Mouse (Mus musculus): ENCODE measurements around the gene Agr3.

Agr3 gene

GRCm38 (mm10) chr12:35925402-35925801, at the start of gene Agr3:
Gene Agr3, plus strand, starts transcription at chr12:35925620.
- DNase-seq (ENCODE audit: low spot score): no peak

- DNase-seq (ENCODE audit: low spot score): no peak
These were observed 40.4 kb upstream of the Agr3 start for GRCm38 (mm10) chr12:35884892-35885558.

- DNase-seq (ENCODE audit: low spot score): no peak
These were observed 36.0 kb upstream of the Agr3 start for GRCm38 (mm10) chr12:35889383-35889782.

GRCm38 (mm10) chr12:35890756-35891155, 34.7 kb upstream of the Agr3 start:
- no peak for DNase-seq (ENCODE audit: low spot score)

GRCm38 (mm10) chr12:35894304-35894900, 31.0 kb upstream of the Agr3 start:
- peak; percentile 58 for DNase-seq (ENCODE audit: low spot score)

- no peak for DNase-seq (ENCODE audit: low spot score)
These were observed 29.3 kb upstream of the Agr3 start for GRCm38 (mm10) chr12:35895875-35896763.

GRCm38 (mm10) chr12:35896764-35897282, 28.6 kb upstream of the Agr3 start:
- no peak for DNase-seq (ENCODE audit: low spot score)

- no peak for DNase-seq (ENCODE audit: low spot score)
These were observed 14.8 kb upstream of the Agr3 start for GRCm38 (mm10) chr12:35910632-35911031.

- no peak for DNase-seq (ENCODE audit: low spot score)
These were observed 9.6 kb upstream of the Agr3 start for GRCm38 (mm10) chr12:35915813-35916212.

- DNase-seq (ENCODE audit: low spot score): no peak
These were observed 9.0 kb upstream of the Agr3 start for GRCm38 (mm10) chr12:35916467-35916866.

GRCm38 (mm10) chr12:35918031-35918430, 7.4 kb upstream of the Agr3 start:
- no peak for DNase-seq (ENCODE audit: low spot score)

GRCm38 (mm10) chr12:35927804-35928203, 2.4 kb downstream of the Agr3 start:
- DNase-seq (ENCODE audit: low spot score): no peak

- peak; percentile 18 for DNase-seq (ENCODE audit: low spot score)
These were observed 7.4 kb downstream of the Agr3 start for GRCm38 (mm10) chr12:35932816-35933215.

- no peak for DNase-seq (ENCODE audit: low spot score)
These were observed 26.3 kb downstream of the Agr3 start for GRCm38 (mm10) chr12:35951757-35952156.

- DNase-seq (ENCODE audit: low spot score): no peak
These were observed 31.8 kb downstream of the Agr3 start for GRCm38 (mm10) chr12:35957235-35957634.

GRCm38 (mm10) chr12:35966098-35966767, 40.8 kb downstream of the Agr3 start:
- no peak for DNase-seq (ENCODE audit: low spot score)

- DNase-seq (ENCODE audit: low spot score): no peak
These were observed 41.3 kb downstream of the Agr3 start for GRCm38 (mm10) chr12:35966768-35967141.

GRCm38 (mm10) chr12:35975898-35976297, 50.5 kb downstream of the Agr3 start:
- DNase-seq (ENCODE audit: low spot score): no peak

- DNase-seq (ENCODE audit: low spot score): no peak
These were observed 52.3 kb downstream of the Agr3 start for GRCm38 (mm10) chr12:35977633-35978246.

GRCm38 (mm10) chr12:35979625-35980024, 54.2 kb downstream of the Agr3 start:
- DNase-seq (ENCODE audit: low spot score): no peak

GRCm38 (mm10) chr12:35981732-35982360, 56.4 kb downstream of the Agr3 start:
- DNase-seq (ENCODE audit: low spot score): peak; percentile 22
